Mouse (Mus musculus) midbrain, embryonic 15.5 days (tissue): ENCODE measurements around the gene Amfr. TPM values are rescaled to one million over a fixed set of nuclear protein-coding genes. Genes with fewer than 3 reads are reported as not detected.

Experiments used
- ATAC-seq: fragments of 200-750 bp; cut with Nextera tagmentation; replicated peaks from 2 replicates; pipeline ENCODE4 v1.8.0; 2017; ENCODE audit warnings: moderate TSS enrichment
- H3K27ac ChIP-seq: fragments of 300-500 bp; sonication (generic); 2 replicates; pipeline ENCODE4 v1.5.1; 2015; ENCODE audit warnings: mild to moderate bottlenecking, inconsistent platforms
- H3K27me3 ChIP-seq: fragments of 300-500 bp; sonication (generic); replicated peaks from 2 replicates; pipeline ENCODE4 v1.6.1; 2015; ENCODE audit warnings: inconsistent platforms
- H3K36me3 ChIP-seq: fragments of 300-500 bp; sonication (generic); replicated peaks from 2 replicates; pipeline ENCODE4 v1.6.1; 2015; ENCODE audit warnings: inconsistent platforms
- H3K4me1 ChIP-seq: fragments of 300-500 bp; sonication (generic); 2 replicates; pipeline ENCODE4 v1.6.1; 2015; ENCODE audit warnings: inconsistent platforms
- H3K4me2 ChIP-seq: fragments of 300-500 bp; sonication (generic); 2 replicates; pipeline ENCODE4 v1.6.1; 2015; ENCODE audit warnings: inconsistent platforms, mild to moderate bottlenecking, moderate library complexity
- H3K4me3 ChIP-seq: fragments of 300-500 bp; sonication (generic); 2 replicates; pipeline ENCODE4 v1.5.1; 2015; ENCODE audit warnings: mild to moderate bottlenecking, inconsistent platforms
- H3K9ac ChIP-seq: fragments of 300-500 bp; sonication (generic); 2 replicates; pipeline ENCODE4 v1.6.1; 2015; ENCODE audit warnings: mild to moderate bottlenecking, inconsistent platforms
- H3K9me3 ChIP-seq: fragments of 300-500 bp; sonication (generic); 2 replicates; pipeline ENCODE4 v1.6.1; 2016; ENCODE audit warnings: inconsistent platforms
- WGBS: fragments of 180-500 bp; shearing (Covaris S2); methylation state at CpG from one replicate; pipeline ENCODE4 v1.1.7; 2015; ENCODE audit warnings: mixed read lengths; 5-methylcytosine and 5-hydroxymethylcytosine counted together
- polyA plus RNA-seq: library from polyadenylated mRNA; unstranded; fragments of >200 nt; fragmentation: Nextera tagmentation; extraction: Ambion mirVana; gene quantifications from 2 replicates; pipeline ENCODE4 v1.2.1, GENCODE M21; 2015

Gene Amfr
- polyA plus RNA-seq, 1 experiment from 2014 or later = 74.9 TPM

DNA sequence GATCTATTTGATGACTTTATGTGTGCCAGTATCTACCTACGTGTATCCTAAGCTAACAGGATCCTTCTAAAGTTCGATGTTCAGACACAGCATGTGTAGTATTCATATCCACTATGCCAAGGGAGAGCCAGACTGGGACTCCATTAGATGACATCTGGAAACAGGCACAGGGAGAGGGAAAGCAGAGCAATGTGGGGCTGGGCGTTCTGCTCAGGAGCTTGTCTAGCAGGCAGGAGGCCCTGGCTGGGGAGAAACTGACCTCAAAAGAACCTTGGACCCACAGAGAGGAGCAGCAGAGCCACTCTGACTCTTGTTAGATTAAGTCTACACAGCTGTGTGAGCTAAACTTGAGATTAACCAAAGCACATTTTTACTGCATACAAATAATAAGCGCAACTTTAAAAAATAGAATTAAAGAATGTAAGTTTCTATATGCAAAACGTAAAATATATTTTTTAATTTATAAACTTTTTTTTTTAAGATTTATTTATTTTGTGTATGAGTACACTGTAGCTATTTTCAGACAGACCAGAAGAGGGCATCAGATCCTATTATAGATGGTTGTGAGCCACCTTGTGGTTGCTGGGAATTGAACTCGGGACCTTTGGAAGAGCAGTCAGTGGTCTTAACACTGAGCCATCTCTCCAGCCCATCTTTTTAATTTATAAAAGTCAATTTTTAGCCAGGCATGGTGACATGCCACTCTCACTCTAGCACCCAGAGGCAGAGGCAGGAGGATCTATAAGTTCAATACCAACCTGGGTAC, 36.0 kb downstream of the Amfr start:
- H3K36me3 ChIP-seq = peaks cover 66% of the 10 kb centered on the region

GRCm38 (mm10) chr8:93975358-93975757, 37.3 kb downstream of the Amfr start:
- Histone ChIP-seq H3K4me2 (no peak overlapping the region), H3K4me3 (no peak overlapping the region), H3K9ac (no peak overlapping the region), H3K4me1 (no peaks in the 10 kb centered on the region), H3K27me3 (no peaks in the 10 kb centered on the region), H3K9me3 (no peaks in the 10 kb centered on the region), H3K36me3 (peaks cover 62% of the 10 kb centered on the region), H3K27ac (no peak overlapping the region)
- 96% methylated on average over 2 of the region's 2 CpGs for WGBS
- ATAC-seq = no peak

More for the DNA sequence above, 36.0 kb downstream of the Amfr start:
- Histone ChIP-seq H3K9me3 (no peaks in the 10 kb centered on the region), H3K27ac (no peak overlapping the region), H3K4me3 (no peak overlapping the region), H3K27me3 (no peaks in the 10 kb centered on the region), H3K4me1 (no peaks in the 10 kb centered on the region), H3K4me2 (no peak overlapping the region), H3K9ac (no peak overlapping the region)
- no peak for ATAC-seq
- WGBS = 97% methylated on average over 6 of the region's 6 CpGs

DNA sequence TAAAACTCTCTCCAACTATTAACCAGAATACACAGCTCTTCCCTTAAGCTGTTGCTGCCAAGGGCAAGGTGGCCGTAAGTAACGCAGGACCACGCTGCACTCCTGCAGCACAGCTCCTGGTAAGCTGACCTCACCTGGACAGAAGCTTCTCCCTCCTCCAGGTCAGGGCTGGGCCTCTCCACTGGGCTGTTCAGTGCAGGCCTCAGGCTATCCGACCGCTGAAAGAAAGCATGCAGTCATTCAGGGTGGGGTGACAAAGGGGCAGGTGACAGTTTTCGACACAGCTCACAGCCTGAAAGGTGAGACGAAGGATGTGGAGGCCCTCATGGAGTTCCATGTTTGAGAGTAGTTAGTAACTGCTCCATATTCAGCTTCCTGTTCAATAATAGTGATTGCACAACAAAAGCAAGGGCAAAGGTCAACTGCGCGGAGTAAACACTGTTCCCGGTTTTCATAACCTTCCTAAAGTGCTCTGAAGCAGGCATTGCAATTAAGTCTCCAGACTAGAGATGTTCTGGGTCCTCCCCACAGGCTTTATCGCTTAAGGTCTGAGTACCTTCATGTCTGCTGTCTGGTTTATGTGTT, 37.9 kb downstream of the Amfr start:
- Histone ChIP-seq H3K4me2 (no peak overlapping the region), H3K27ac (no peak overlapping the region), H3K4me3 (no peak overlapping the region), H3K4me1 (no peaks in the 10 kb centered on the region), H3K9me3 (no peaks in the 10 kb centered on the region), H3K27me3 (no peaks in the 10 kb centered on the region), H3K36me3 (peaks cover 58% of the 10 kb centered on the region), H3K9ac (no peak overlapping the region)
- 90% methylated on average over 11 of the region's 11 CpGs for WGBS
- no peak for ATAC-seq

DNA sequence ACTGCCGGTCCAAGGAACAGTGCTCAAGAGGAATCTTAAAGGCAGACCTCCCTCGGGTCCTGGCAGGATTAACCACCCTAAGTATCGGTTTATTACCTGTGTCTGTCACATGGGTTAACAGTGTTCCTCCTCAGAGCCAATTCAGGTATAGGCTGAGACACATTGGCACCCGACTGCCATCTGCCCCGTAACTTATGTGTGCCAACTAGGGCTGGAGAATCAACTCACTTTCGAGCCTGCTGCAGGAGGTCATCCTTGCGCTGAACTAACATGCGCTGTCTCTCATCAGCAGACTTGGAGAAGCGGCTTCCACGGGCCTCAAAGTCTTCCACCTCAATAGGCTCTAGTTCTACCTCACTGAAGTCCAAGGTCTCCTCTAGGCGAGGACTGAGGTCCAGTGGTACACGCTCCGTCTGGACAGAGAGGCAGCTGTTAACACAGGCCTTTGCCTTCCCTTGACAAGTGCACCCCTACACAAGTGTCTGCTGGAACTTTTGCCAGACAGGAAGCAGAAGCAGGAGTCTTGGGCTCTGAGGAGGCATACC, 38.7 kb downstream of the Amfr start:
- no peak overlapping the region for H3K9ac ChIP-seq
- no peaks in the 10 kb centered on the region for H3K4me1 ChIP-seq
- no peaks in the 10 kb centered on the region for H3K9me3 ChIP-seq
- no peaks in the 10 kb centered on the region for H3K27me3 ChIP-seq
- WGBS = 94% methylated on average over 13 of the region's 13 CpGs
- no peak for ATAC-seq
- no peak overlapping the region for H3K4me2 ChIP-seq
- H3K27ac ChIP-seq = no peak overlapping the region
- no peak overlapping the region for H3K4me3 ChIP-seq
- peaks cover 55% of the 10 kb centered on the region for H3K36me3 ChIP-seq

GRCm38 (mm10) chr8:93972971-93973734, 39.5 kb downstream of the Amfr start:
- H3K4me2 ChIP-seq = no peak overlapping the region
- no peak overlapping the region for H3K4me3 ChIP-seq
- 87% methylated on average over 14 of the region's 14 CpGs for WGBS
- H3K4me1 ChIP-seq = no peaks in the 10 kb centered on the region
- H3K27ac ChIP-seq = no peak overlapping the region
- H3K36me3 ChIP-seq = peaks cover 52% of the 10 kb centered on the region
- no peaks in the 10 kb centered on the region for H3K9me3 ChIP-seq
- H3K27me3 ChIP-seq = no peaks in the 10 kb centered on the region
- no peak overlapping the region for H3K9ac ChIP-seq
- ATAC-seq = no peak

DNA sequence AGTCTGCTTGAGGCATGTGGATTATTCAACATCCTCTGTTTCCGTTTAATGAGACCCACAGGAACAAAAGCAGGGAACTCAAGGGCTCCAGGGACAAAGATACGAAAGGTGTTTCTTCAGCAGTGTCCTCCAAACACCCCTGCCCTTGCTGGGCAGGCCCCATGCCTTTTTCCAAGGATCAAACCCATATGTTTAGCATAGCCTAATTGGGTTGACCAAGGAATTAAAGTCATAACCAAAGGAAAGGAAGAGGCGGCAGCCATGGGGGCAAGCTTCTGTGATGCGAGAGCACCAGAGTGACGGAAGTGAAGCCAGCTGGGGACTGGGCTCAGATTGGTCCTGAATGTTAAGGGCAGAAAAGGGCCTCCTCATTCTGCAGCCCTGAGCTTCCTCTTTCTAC, 40.4 kb downstream of the Amfr start:
- no peak overlapping the region for H3K27ac ChIP-seq
- H3K9ac ChIP-seq = no peak overlapping the region
- WGBS = 77% methylated on average over 5 of the region's 5 CpGs

DNA sequence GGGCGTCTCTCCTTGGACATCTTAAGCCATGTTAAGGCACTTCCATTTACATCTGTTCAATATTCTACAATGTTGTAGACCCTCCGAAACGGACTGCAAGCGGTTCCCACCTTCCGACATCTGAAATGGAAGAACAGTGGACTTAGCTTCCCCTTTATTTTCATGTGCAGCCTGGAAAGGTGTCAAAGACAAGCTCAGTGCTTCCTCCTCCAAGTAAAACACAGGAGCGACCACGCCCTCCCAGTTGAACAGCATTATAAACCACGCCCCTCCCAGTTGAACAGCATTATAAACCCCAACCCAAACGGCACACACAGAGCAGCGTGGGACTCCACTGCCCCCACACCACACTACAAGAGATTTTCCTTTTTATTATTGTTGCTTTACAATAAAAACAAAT, 41.2 kb downstream of the Amfr start:
- H3K4me2 ChIP-seq = no peak overlapping the region
- ATAC-seq = no peak
- H3K27me3 ChIP-seq = no peaks in the 10 kb centered on the region
- H3K9me3 ChIP-seq = no peaks in the 10 kb centered on the region
- H3K27ac ChIP-seq = no peak overlapping the region
- 91% methylated on average over 10 of the region's 10 CpGs for WGBS
- no peaks in the 10 kb centered on the region for H3K4me1 ChIP-seq
- H3K4me3 ChIP-seq = no peak overlapping the region
- no peak overlapping the region for H3K9ac ChIP-seq
- H3K36me3 ChIP-seq = peaks cover 49% of the 10 kb centered on the region

More for the DNA sequence above, 40.4 kb downstream of the Amfr start:
- no peak for ATAC-seq
- no peaks in the 10 kb centered on the region for H3K4me1 ChIP-seq
- H3K9me3 ChIP-seq = no peaks in the 10 kb centered on the region
- no peak overlapping the region for H3K4me3 ChIP-seq
- H3K4me2 ChIP-seq = no peak overlapping the region
- no peaks in the 10 kb centered on the region for H3K27me3 ChIP-seq
- H3K36me3 ChIP-seq = peaks cover 49% of the 10 kb centered on the region

DNA sequence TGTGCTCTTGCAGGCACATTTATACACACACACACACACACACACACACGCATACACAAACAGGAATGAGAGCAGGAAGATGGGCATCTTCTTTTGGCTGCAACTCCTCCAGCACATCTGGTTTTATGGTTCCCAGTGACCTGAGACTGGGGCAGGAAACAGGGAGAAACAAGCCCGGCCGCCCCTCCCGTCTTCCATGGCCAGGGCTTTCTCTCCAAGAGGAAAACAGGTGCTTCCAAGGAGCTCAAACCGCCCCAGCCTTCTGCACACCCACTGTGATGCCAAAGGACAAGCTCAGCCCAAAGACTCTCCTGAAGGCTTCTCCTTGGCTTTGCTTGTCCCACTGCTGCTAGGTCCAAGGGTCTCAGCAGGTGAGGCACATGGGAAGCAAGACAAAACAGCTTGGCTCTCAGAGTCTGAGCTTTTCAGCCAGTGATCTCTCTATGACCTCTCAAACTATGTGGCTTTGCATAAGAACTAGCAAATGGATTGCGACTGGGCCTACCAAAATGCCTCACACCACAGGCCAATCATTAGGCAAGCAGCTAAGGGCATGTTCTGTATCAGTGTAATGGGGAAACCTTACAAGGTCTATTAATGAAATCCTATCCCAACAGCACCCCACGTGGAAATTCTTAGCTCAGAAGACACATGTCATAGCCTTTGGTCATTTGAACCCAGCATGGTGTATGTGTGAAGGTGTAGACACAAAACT, 42.9 kb downstream of the Amfr start:
- ATAC-seq = no peak
- peak overlapping the region; percentile 48; the same call in 1 of the 2 replicates for H3K27ac ChIP-seq
- H3K36me3 ChIP-seq = peaks cover 51% of the 10 kb centered on the region
- WGBS = 84% methylated on average over 7 of the region's 7 CpGs
- H3K27me3 ChIP-seq = no peaks in the 10 kb centered on the region
- no peak overlapping the region for H3K9ac ChIP-seq
- no peaks in the 10 kb centered on the region for H3K9me3 ChIP-seq
- no peaks in the 10 kb centered on the region for H3K4me1 ChIP-seq
- H3K4me3 ChIP-seq = no peak overlapping the region
- no peak overlapping the region for H3K4me2 ChIP-seq

- Histone ChIP-seq H3K9me3 (no peaks in the 10 kb centered on the region), H3K27ac (peak overlapping the region; percentile 12; the same call in 1 of the 2 replicates), H3K4me1 (no peaks in the 10 kb centered on the region), H3K36me3 (peaks cover 48% of the 10 kb centered on the region), H3K4me3 (no peak overlapping the region), H3K4me2 (no peak overlapping the region), H3K27me3 (no peaks in the 10 kb centered on the region), H3K9ac (no peak overlapping the region)
- WGBS = 87% methylated on average over 6 of the region's 6 CpGs
- 0 out of 2 replicates have a peak, but pooled peaks have one; percentile 22 for ATAC-seq
Measured at GRCm38 (mm10) chr8:93968293-93968692, 44.3 kb downstream of the Amfr start.

DNA sequence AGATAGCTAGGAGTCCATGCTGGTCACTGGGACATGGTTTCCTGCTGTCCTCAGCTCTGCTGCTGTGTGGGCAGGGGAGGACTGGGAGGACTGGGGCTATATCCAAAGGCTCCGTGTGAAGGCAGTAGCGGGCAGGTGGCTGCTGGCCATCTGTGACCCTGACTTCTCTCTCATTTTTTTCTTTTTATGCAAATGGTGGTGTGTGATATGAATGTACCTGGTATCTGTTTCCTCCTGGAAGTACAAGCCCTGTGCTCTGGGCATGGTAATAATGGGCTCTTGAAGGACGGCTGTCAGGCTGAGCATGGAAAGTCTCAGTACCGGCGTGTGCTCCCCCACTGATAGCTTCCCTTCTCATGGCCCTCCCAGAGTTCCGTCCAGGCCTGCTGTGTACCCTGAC, 51.7 kb downstream of the Amfr start:
- no peaks in the 10 kb centered on the region for H3K4me1 ChIP-seq
- no peaks in the 10 kb centered on the region for H3K9me3 ChIP-seq
- WGBS = 87% methylated on average over 6 of the region's 6 CpGs
- no peak overlapping the region for H3K4me3 ChIP-seq
- no peak overlapping the region for H3K27ac ChIP-seq
- no peak overlapping the region for H3K4me2 ChIP-seq
- no peak for ATAC-seq
- no peak overlapping the region for H3K9ac ChIP-seq
- no peaks in the 10 kb centered on the region for H3K27me3 ChIP-seq
- peaks cover 45% of the 10 kb centered on the region for H3K36me3 ChIP-seq

GRCm38 (mm10) chr8:93958402-93958801, 54.2 kb downstream of the Amfr start:
- H3K4me1 ChIP-seq = no peaks in the 10 kb centered on the region
- WGBS = 94% methylated on average over 9 of the region's 9 CpGs
- no peak for ATAC-seq
- H3K9ac ChIP-seq = no peak overlapping the region
- H3K4me2 ChIP-seq = no peak overlapping the region
- no peak overlapping the region for H3K4me3 ChIP-seq
- no peaks in the 10 kb centered on the region for H3K27me3 ChIP-seq
- H3K27ac ChIP-seq = no peak overlapping the region
- no peaks in the 10 kb centered on the region for H3K9me3 ChIP-seq
- H3K36me3 ChIP-seq = peaks cover 48% of the 10 kb centered on the region

DNA sequence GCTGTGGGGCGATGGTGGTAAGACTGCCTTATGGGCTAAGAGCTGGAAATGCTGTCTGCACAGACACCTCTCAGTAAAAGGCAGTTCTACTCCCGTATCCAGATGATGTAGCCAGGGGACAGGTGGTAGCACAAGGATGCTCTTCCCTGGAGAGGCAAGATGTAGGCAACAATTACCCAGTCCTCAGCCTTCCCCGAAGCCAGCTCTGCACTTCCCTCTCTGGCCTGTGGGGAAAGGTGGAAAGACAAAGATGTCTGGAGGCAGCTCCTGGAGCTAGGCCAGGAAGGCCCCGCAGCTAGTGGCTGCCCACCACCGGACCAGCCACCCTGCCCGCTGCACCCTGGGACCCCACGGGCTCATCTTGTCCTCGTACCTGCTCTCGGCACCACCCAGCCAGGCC, 60.1 kb downstream of the Amfr start:
- no peak overlapping the region for H3K9ac ChIP-seq
- H3K4me2 ChIP-seq = no peak overlapping the region
- no peaks in the 10 kb centered on the region for H3K4me1 ChIP-seq
- no peaks in the 10 kb centered on the region for H3K27me3 ChIP-seq
- 90% methylated on average over 9 of the region's 9 CpGs for WGBS
- H3K4me3 ChIP-seq = no peak overlapping the region
- no peak for ATAC-seq
- H3K36me3 ChIP-seq = peaks cover 64% of the 10 kb centered on the region
- no peaks in the 10 kb centered on the region for H3K9me3 ChIP-seq
- no peak overlapping the region for H3K27ac ChIP-seq
